Mouse (Mus musculus): ENCODE results near the gene Gm26661. TPM values are rescaled to one million over a fixed set of nuclear protein-coding genes. Genes with fewer than 3 reads are reported as not detected.
A peak's percentile ranks its signal among the peaks of the same experiment; 100 is the strongest.

Gene Gm26661
- not detected for total RNA-seq (2021)
- long read RNA-seq, experiment 1: 0 reads
- long read RNA-seq, experiment 2: 0 reads

GRCm38 (mm10) chr14:7791532-7792159 lies at the start of gene Gm26661:
TSS of gene Gm26661 (plus strand) at chr14:7791587.
- peak; percentile 75 for DNase-seq
- intact Hi-C loops (cut with DNase I; ENCODE audit: low total_unique reads): no loop called here

GRCm38 (mm10) chr14:7748944-7749763 lies 42.2 kb upstream of the Gm26661 start:
- intact Hi-C loops (cut with DNase I; ENCODE audit: low total_unique reads): no loop called here
- DNase-seq: peak; percentile 15

- DNase-seq: no peak
- intact Hi-C loops (cut with DNase I; ENCODE audit: low total_unique reads): no loop called here
Observed at GRCm38 (mm10) chr14:7749764-7750089, 41.7 kb upstream of the Gm26661 start.

- DNase-seq: peak; percentile 81
- intact Hi-C loops (cut with DNase I; ENCODE audit: low total_unique reads): no loop called here
Observed at GRCm38 (mm10) chr14:7765569-7766314, 25.6 kb upstream of the Gm26661 start.

GRCm38 (mm10) chr14:7773714-7774389 lies 17.5 kb upstream of the Gm26661 start:
- intact Hi-C loops (cut with DNase I; ENCODE audit: low total_unique reads): no loop called here
- peak; percentile 32 for DNase-seq

- intact Hi-C loops (cut with DNase I; ENCODE audit: low total_unique reads): no loop called here
- DNase-seq: peak; percentile 35
Observed at GRCm38 (mm10) chr14:7786073-7786472, 5.3 kb upstream of the Gm26661 start.

GRCm38 (mm10) chr14:7789266-7790030 lies 1.9 kb upstream of the Gm26661 start:
- intact Hi-C loops (cut with DNase I; ENCODE audit: low total_unique reads): no loop called here
- DNase-seq: peak; percentile 49

- intact Hi-C loops (cut with DNase I; ENCODE audit: low total_unique reads): no loop called here
- no peak for DNase-seq
Observed at GRCm38 (mm10) chr14:7791061-7791531, 291 bp upstream of the Gm26661 start.

- no peak for DNase-seq
- intact Hi-C loops (cut with DNase I; ENCODE audit: low total_unique reads): no loop called here
Observed at GRCm38 (mm10) chr14:7795961-7796360, 4.6 kb downstream of the Gm26661 start.

GRCm38 (mm10) chr14:7800611-7801010 lies 9.2 kb downstream of the Gm26661 start:
- no peak for DNase-seq
- intact Hi-C loops (cut with DNase I; ENCODE audit: low total_unique reads): no loop called here

- peak; percentile 39 for DNase-seq
- intact Hi-C loops (cut with DNase I; ENCODE audit: low total_unique reads): no loop called here
Observed at GRCm38 (mm10) chr14:7801831-7802230, 10.4 kb downstream of the Gm26661 start.

- no peak for DNase-seq
- intact Hi-C loops (cut with DNase I; ENCODE audit: low total_unique reads): no loop called here
Observed at GRCm38 (mm10) chr14:7803874-7804557, 12.6 kb downstream of the Gm26661 start.

GRCm38 (mm10) chr14:7804558-7804905 lies 13.1 kb downstream of the Gm26661 start:
- intact Hi-C loops (cut with DNase I; ENCODE audit: low total_unique reads): no loop called here
- no peak for DNase-seq

GRCm38 (mm10) chr14:7807711-7808110 lies 16.3 kb downstream of the Gm26661 start:
- DNase-seq: no peak
- intact Hi-C loops (cut with DNase I; ENCODE audit: low total_unique reads): no loop called here

- intact Hi-C loops (cut with DNase I; ENCODE audit: low total_unique reads): no loop called here
- DNase-seq: peak; percentile 40
Observed at GRCm38 (mm10) chr14:7808501-7808981, 17.2 kb downstream of the Gm26661 start.

GRCm38 (mm10) chr14:7809043-7809955 lies 17.9 kb downstream of the Gm26661 start:
- intact Hi-C loops (cut with DNase I; ENCODE audit: low total_unique reads): no loop called here
- DNase-seq: no peak

GRCm38 (mm10) chr14:7817770-7818462 lies 26.5 kb downstream of the Gm26661 start, which contains the start of gene Flnb:
TSS of gene Flnb (plus strand) at chr14:7817957.
- DNase-seq: peak; percentile 94
- intact Hi-C loops (cut with DNase I; ENCODE audit: low total_unique reads): loop anchor here (2.0 to 10.0 kb wide), 3 partner anchors 87 to 177 kb away; partner anchors contain the start of gene Dnase1l3

All from gastrocnemius, postnatal 14 days (tissue).